Mouse (Mus musculus): ENCODE data around the gene Ptprj. TPM values are rescaled to one million over a fixed set of nuclear protein-coding genes. Genes with fewer than 3 reads are reported as not detected.

The Ptprj gene
- polyA plus RNA-seq, 1 experiment = 25.1 TPM

DNA sequence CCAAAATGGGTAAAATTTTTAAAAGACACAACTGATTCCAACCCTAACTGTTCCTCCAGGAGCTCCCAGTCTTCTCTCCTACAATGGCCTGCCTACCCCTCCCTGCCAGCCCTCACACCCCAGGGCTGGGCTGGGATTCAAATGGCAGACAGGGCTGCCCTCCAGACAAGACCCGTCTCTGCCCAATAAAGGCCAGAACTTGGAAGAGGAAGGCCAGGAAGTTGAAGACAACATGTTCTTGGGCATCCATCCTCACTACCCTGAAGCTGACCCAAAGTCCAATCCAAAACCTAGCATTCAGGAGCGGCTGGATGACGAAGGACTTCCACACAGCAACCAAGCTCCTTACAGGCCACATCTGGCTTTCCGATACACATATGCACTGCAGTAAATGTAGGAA, 90.6 kb downstream of the Ptprj start:
- no peak for TF ChIP-seq POLR2A (IDR thresholded peaks at IDR 0.05; ENCODE audit: borderline replicate concordance, control insufficient read depth, low read depth, low read length)
- TF ChIP-seq CTCF (IDR thresholded peaks at IDR 0.05; ENCODE audit: control insufficient read depth, insufficient read depth, low read length) = no peak
- Histone ChIP-seq H3K4me1 (ENCODE audit: control insufficient read depth, insufficient read depth, low read length) (peaks cover 14% of the 10 kb centered on the region), H3K27ac (ENCODE audit: control insufficient read depth, insufficient read depth, low read depth, low read length, poor library complexity) (peak overlapping the region; percentile 16; the same call in 1 of the 2 replicates), H3K4me3 (replicated peaks; ENCODE audit: control insufficient read depth, low read depth, low read length) (no peak overlapping the region)
- 83% methylated on average over 4 of the region's 4 CpGs for WGBS

DNA sequence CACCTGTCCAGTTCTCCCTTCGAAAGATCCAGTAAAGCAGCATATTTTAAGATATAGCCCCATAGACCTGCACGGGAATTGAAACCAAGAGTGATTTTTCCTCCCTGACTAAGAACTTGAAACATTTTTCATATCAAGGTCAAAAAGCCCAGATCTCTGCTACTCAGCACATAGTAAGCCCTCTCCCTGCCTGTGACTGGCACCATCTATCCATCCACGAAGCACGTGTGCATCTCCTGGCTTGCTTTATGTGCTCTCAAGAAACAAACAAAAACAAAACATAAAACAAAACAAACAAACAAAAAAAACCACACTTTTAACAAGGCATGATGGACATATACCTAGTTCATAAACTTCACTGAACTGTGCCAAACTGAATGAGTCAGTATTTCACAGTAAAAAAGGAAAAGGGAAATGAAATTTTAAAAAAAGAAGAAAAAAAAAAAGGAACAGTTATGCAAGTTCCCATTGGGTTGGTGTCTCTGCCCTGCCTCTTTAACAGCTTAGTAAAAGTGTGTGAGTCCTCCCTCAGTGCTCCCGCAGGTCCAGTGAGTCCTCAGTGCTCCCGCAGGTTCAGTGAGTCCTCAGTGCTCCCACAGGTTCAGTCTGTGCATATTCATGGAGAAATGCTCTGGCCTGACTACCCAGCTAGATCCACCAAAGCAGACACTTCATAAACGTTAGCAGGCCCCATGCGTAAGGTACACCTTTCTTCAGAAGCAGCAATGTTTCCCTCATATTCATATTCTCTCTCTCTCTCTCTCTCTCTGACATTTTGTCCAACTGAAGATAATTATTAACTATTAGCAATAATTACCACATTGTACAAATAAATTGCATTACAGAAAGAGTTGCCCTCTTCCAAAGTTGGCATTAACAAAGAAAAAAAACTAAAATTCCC, 91.5 kb downstream of the Ptprj start:
- H3K4me3 ChIP-seq (replicated peaks; ENCODE audit: control insufficient read depth, low read depth, low read length) = peak overlapping the region; percentile 26
- H3K4me1 ChIP-seq (ENCODE audit: control insufficient read depth, insufficient read depth, low read length) = peaks cover 14% of the 10 kb centered on the region
- H3K27ac ChIP-seq (ENCODE audit: control insufficient read depth, insufficient read depth, low read depth, low read length, poor library complexity) = peak overlapping the region; percentile 59; the same call in 1 of the 2 replicates
- no peak for TF ChIP-seq CTCF (IDR thresholded peaks at IDR 0.05; ENCODE audit: control insufficient read depth, insufficient read depth, low read length)
- no peak for TF ChIP-seq POLR2A (IDR thresholded peaks at IDR 0.05; ENCODE audit: borderline replicate concordance, control insufficient read depth, low read depth, low read length)
- WGBS = 61% methylated on average over 8 of the region's 8 CpGs

DNA sequence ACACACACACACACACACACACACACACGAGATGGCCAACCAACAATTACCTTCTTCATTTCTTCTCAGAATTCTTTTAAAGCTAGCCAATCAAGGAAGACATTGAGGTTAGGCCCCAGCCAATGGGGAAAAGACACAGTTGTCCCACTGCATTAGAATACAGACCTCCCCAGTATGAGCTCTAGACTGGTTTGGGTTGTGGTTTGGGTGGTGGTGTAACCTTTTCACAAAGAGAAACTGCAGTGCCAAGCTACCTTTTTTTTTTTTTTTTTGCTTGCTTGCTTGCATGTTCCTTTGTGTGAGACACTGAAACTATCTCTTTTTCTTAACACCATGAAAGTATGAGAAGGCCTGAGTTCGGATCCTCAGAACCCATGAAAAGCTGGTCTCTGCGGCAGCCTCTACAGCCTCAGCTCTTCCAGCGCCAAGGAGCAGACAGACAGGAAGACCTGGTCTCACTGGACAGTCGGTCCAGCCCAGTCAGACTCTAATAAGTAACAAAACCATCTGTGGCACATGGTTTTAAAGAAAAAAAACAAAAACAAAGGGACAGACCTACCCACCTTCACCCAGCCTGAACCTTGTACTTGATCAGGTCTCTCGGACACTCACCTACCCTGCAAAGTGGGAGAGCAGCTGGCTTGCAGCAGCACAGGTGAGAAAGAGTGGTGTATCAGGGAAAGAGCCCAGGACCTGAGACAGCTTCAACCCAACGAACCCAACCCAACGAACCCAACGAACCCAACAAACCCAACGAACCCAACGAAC, 92.8 kb downstream of the Ptprj start:
- whole genome bisulfite sequencing = 63% methylated on average over 11 of the region's 11 CpGs
- H3K4me1 ChIP-seq (ENCODE audit: control insufficient read depth, insufficient read depth, low read length) = peaks cover 14% of the 10 kb centered on the region
- peak overlapping the region; percentile 62 for H3K27ac ChIP-seq (ENCODE audit: control insufficient read depth, insufficient read depth, low read depth, low read length, poor library complexity)
- TF ChIP-seq POLR2A (IDR thresholded peaks at IDR 0.05; ENCODE audit: borderline replicate concordance, control insufficient read depth, low read depth, low read length) (no peak), CTCF (IDR thresholded peaks at IDR 0.05; ENCODE audit: control insufficient read depth, insufficient read depth, low read length) (no peak)
- H3K4me3 ChIP-seq (replicated peaks; ENCODE audit: control insufficient read depth, low read depth, low read length) = no peak overlapping the region

DNA sequence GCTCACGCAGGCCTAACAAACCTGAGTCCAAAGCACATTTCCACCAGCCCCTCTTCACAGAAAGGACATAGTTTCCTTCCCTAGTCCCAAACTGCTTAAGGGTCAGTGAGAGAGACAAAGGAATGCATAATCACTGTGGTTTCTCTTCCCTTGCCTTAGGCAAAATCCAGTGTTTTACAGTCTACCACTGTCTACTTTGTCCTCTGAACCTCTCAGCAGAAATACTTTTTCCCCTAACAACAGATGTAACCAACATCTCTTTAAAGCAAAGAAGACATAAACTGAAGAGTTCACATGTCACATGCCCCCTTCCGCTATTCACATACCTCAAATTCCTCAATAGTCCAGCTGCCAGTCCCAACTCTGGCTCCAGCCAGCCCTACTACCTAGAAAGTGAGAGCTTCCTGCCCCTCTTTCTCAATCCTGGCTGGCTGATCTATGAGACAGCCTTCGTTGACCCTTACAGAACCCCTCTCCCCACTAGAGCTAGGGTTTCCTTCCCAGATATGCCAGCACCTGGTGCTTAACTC, 94.2 kb downstream of the Ptprj start:
- no peak overlapping the region for H3K27ac ChIP-seq (ENCODE audit: control insufficient read depth, insufficient read depth, low read depth, low read length, poor library complexity)
- TF ChIP-seq CTCF (IDR thresholded peaks at IDR 0.05; ENCODE audit: control insufficient read depth, insufficient read depth, low read length) = no peak
- TF ChIP-seq POLR2A (IDR thresholded peaks at IDR 0.05; ENCODE audit: borderline replicate concordance, control insufficient read depth, low read depth, low read length) = no peak
- no peak overlapping the region for H3K4me3 ChIP-seq (replicated peaks; ENCODE audit: control insufficient read depth, low read depth, low read length)
- WGBS = 59% methylated on average over 3 of the region's 3 CpGs
- peaks cover 14% of the 10 kb centered on the region for H3K4me1 ChIP-seq (ENCODE audit: control insufficient read depth, insufficient read depth, low read length)

DNA sequence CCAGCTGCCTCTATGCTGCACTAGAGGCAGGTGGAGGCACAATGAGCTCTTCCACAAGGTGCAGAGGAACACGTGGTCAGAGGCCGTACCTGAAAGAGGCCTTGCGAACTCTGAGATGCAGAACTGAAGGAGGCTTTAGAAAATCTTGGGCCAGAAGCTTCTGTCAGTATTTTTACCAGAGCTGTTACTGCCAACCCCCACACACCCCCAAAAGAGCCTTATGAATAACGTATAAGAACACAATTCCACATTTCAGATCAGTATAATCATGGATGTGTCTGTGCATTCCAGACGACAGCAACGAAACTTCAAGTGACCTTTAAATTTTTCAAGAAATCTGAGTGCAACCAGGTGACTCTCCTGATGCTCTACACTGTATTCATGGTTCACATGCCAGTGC, 98.9 kb downstream of the Ptprj start:
- TF ChIP-seq CTCF (IDR thresholded peaks at IDR 0.05; ENCODE audit: control insufficient read depth, insufficient read depth, low read length) (no peak), POLR2A (IDR thresholded peaks at IDR 0.05; ENCODE audit: borderline replicate concordance, control insufficient read depth, low read depth, low read length) (no peak)
- 85% methylated on average over 6 of the region's 6 CpGs for WGBS
- Histone ChIP-seq H3K4me3 (replicated peaks; ENCODE audit: control insufficient read depth, low read depth, low read length) (no peak overlapping the region), H3K27ac (ENCODE audit: control insufficient read depth, insufficient read depth, low read depth, low read length, poor library complexity) (no peak overlapping the region), H3K4me1 (ENCODE audit: control insufficient read depth, insufficient read depth, low read length) (peaks cover 6% of the 10 kb centered on the region)

DNA sequence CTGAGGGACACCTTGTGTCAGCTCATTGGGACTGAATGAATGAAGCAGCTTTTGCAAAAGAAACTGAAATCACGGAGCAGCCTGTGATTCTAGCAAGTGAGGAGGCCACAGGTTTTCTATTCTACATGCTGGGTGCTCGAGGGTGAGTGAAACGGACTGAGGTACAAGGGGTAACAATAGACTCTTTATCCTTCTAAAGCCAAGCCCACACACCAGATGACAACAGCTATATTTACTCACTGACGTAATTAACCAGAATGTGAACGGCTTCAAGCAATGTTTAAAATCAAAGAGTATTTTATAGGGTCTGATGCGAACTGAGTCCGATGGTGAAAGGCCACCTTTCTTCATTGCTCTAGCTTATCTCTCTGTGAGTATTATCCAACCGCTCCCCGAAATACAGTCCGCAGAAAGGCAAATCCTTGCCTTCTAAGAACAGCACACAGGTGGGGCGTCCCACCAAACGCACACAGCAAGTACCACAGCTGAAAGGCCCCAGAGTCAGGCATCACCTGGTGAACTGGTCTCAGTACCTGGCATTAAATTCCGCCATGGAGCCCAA, 99.6 kb downstream of the Ptprj start:
- 90% methylated on average over 13 of the region's 13 CpGs for WGBS
- no peak for TF ChIP-seq CTCF (IDR thresholded peaks at IDR 0.05; ENCODE audit: control insufficient read depth, insufficient read depth, low read length)
- TF ChIP-seq POLR2A (IDR thresholded peaks at IDR 0.05; ENCODE audit: borderline replicate concordance, control insufficient read depth, low read depth, low read length) = no peak
- Histone ChIP-seq H3K27ac (ENCODE audit: control insufficient read depth, insufficient read depth, low read depth, low read length, poor library complexity) (no peak overlapping the region), H3K4me3 (replicated peaks; ENCODE audit: control insufficient read depth, low read depth, low read length) (no peak overlapping the region), H3K4me1 (ENCODE audit: control insufficient read depth, insufficient read depth, low read length) (peaks cover 6% of the 10 kb centered on the region)

DNA sequence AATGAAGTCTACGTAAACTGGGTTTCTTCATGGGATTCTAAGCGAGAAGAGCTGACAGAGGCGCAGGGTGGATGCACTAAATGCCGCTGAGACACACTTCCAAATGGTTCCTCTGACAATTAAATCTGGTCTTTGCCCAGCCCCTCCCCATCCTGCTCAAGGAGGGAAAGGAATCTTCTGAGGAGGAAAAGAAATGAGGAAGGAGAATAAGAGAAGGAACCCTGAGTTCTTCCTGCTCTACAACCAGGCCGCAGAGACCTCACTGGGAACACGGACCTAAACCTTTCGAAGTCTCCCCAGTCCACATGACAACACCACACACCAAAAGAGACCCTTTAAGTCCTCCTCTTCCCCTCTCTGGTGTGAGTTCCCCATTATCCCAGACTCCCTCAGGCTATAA, 101.9 kb downstream of the Ptprj start:
- H3K4me1 ChIP-seq (ENCODE audit: control insufficient read depth, insufficient read depth, low read length) = peaks cover 4% of the 10 kb centered on the region

DNA sequence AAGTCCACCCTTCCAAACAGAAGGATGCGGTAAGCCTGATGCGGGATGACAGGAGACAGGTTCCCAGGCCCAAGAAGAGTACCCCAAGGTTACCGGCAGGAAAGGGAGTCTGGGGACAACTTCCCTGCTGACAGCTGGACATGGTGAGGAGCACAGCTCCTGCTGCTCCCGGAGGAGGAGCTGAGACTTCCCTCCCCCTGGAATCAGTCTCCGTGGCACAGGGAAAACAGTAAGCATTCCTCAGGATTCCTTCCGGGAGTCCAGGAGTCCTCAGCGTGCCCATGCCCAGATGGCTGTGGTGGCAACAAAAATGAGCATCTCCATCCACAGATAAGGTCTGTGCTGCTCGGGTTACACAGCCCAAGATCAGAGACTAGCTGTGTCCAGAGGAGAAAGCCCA, 102.8 kb downstream of the Ptprj start:
- H3K4me3 ChIP-seq (replicated peaks; ENCODE audit: control insufficient read depth, low read depth, low read length) = no peak overlapping the region
- WGBS = 84% methylated on average over 8 of the region's 8 CpGs
- H3K27ac ChIP-seq (ENCODE audit: control insufficient read depth, insufficient read depth, low read depth, low read length, poor library complexity) = no peak overlapping the region
- H3K4me1 ChIP-seq (ENCODE audit: control insufficient read depth, insufficient read depth, low read length) = peaks cover 4% of the 10 kb centered on the region
- TF ChIP-seq CTCF (IDR thresholded peaks at IDR 0.05; ENCODE audit: control insufficient read depth, insufficient read depth, low read length) (no peak), POLR2A (IDR thresholded peaks at IDR 0.05; ENCODE audit: borderline replicate concordance, control insufficient read depth, low read depth, low read length) (no peak)

More for the DNA sequence above, 101.9 kb downstream of the Ptprj start:
- 55% methylated on average over 7 of the region's 7 CpGs for WGBS
- H3K4me3 ChIP-seq (replicated peaks; ENCODE audit: control insufficient read depth, low read depth, low read length) = no peak overlapping the region
- H3K27ac ChIP-seq (ENCODE audit: control insufficient read depth, insufficient read depth, low read depth, low read length, poor library complexity) = no peak overlapping the region
- no peak for TF ChIP-seq POLR2A (IDR thresholded peaks at IDR 0.05; ENCODE audit: borderline replicate concordance, control insufficient read depth, low read depth, low read length)
- no peak for TF ChIP-seq CTCF (IDR thresholded peaks at IDR 0.05; ENCODE audit: control insufficient read depth, insufficient read depth, low read length)

Data from bone marrow, adult 2 months (tissue).